Mouse (Mus musculus): ENCODE measurements around the gene Chrna3.

DNA sequence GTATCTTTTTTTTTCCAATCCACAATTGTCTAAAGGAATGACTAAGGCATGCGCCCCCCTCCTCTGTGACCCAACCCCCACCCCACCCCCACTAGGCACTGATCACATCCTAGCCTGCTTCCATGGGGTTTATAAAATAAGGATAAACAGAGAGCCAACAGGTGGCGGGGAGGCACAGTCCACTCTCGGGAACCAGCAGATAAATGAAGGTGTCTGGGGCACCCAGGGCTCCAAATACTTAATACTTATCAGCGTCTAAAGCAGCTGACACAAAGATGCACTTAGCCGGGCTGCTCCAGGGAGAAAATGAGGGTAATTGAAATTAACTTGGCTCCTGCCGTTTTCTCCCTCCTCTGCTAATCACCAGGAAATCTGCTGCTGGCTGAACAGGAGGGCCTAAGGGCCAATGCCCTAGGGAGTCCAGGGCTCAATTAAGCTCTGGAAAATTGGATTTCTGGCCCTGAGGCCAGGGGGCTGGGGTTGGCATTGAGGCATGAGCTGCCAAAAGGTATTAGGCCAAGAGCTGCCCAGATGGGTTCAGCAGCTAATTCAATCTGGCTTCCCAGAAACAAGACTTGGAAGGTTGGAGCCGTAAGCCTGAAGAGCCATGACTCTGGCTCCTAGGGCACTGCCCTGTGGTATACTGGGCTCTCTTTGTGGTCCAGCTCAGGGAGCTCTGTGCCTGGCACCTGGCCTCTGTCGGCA is 41.0 kb upstream of the Chrna3 start:
- no peak for TF ChIP-seq CTCF (conservative IDR thresholded peaks at IDR 0.05; ENCODE audit: insufficient read depth, insufficient read length, low read depth, low read length)
- no peak for TF ChIP-seq POLR2A (IDR thresholded peaks at IDR 0.05; ENCODE audit: low read depth, low read length)
